Mouse (Mus musculus) liver, embryonic 11.5 days (tissue): ENCODE measurements around the gene Hc. TPM values are rescaled to one million over a fixed set of nuclear protein-coding genes. Genes with fewer than 3 reads are reported as not detected.

Experiments
- ATAC-seq: fragments of 200-750 bp; cut with Nextera tagmentation; replicated peaks from 2 replicates; pipeline ENCODE4 v1.8.0; 2017; ENCODE audit warnings: moderate number of reproducible peaks, mild to moderate bottlenecking, moderate TSS enrichment, moderate library complexity; ENCODE audit not compliant: low FRiP score
- DNase-seq: peaks from one replicate; pipeline ENCODE4 v3.0.0-alpha.2; 2017; ENCODE audit warnings: low spot score
- H3K27ac ChIP-seq: fragments of 300-500 bp; sonication (generic); 2 replicates; pipeline ENCODE4 v1.5.1; 2014; ENCODE audit warnings: mild to moderate bottlenecking, low read depth, low read length, control low read depth
- H3K27me3 ChIP-seq: fragments of 300-500 bp; sonication (generic); replicated peaks from 2 replicates; pipeline ENCODE4 v1.6.1; 2014; ENCODE audit warnings: low read length, mixed read lengths; ENCODE audit not compliant: control insufficient read depth, insufficient read depth
- H3K36me3 ChIP-seq: fragments of 300-500 bp; sonication (generic); 2 replicates; pipeline ENCODE4 v1.6.1; 2014; ENCODE audit warnings: mild to moderate bottlenecking, low read length, moderate library complexity, mixed read lengths; ENCODE audit not compliant: control insufficient read depth, insufficient read depth
- H3K4me1 ChIP-seq: fragments of 300-500 bp; sonication (generic); replicated peaks from 2 replicates; pipeline ENCODE4 v1.6.1; 2014; ENCODE audit warnings: low read length, mixed read lengths; ENCODE audit not compliant: control insufficient read depth, insufficient read depth
- H3K4me2 ChIP-seq: fragments of 300-500 bp; sonication (generic); 2 replicates; pipeline ENCODE4 v1.6.1; 2014; ENCODE audit warnings: mild to moderate bottlenecking, control low read depth, moderate library complexity
- H3K4me3 ChIP-seq: fragments of 300-500 bp; sonication (generic); 2 replicates; pipeline ENCODE4 v1.5.1; 2014; ENCODE audit warnings: low read depth, low read length, control low read depth
- H3K9ac ChIP-seq: fragments of 300-500 bp; sonication (generic); 2 replicates; pipeline ENCODE4 v1.6.1; 2014; ENCODE audit warnings: low read depth, low read length, control low read depth
- H3K9me3 ChIP-seq: fragments of 300-500 bp; sonication (generic); 2 replicates; pipeline ENCODE4 v1.6.1; 2016; ENCODE audit warnings: low read length, inconsistent platforms, mixed read lengths; ENCODE audit not compliant: control insufficient read depth
- WGBS: fragments of 180-500 bp; shearing (Covaris S2); extraction: QIAGEN DNeasy Blood & Tissue Kit; methylation state at CpG from one replicate; pipeline ENCODE4 v1.1.7; 2014; 5-methylcytosine and 5-hydroxymethylcytosine counted together
- polyA plus RNA-seq: library from polyadenylated mRNA; unstranded; fragments of >200 nt; fragmentation: Nextera tagmentation; extraction: Ambion mirVana; gene quantifications from 2 replicates; pipeline ENCODE4 v1.2.1, GENCODE M21; 2014

Gene Hc
- polyA plus RNA-seq, 1 experiment from 2014 or later = 10.0 TPM

- H3K4me2 ChIP-seq = no peak overlapping the region
- no peaks in the 10 kb centered on the region for H3K9me3 ChIP-seq
- 27% methylated on average over 2 of the region's 2 CpGs for WGBS
- no peak overlapping the region for H3K9ac ChIP-seq
- no peaks in the 10 kb centered on the region for H3K27me3 ChIP-seq
- no peak overlapping the region for H3K4me3 ChIP-seq
- DNase-seq (no peak), ATAC-seq (no peak)
- no peak overlapping the region for H3K27ac ChIP-seq
- H3K36me3 ChIP-seq = no peaks in the 10 kb centered on the region
- no peaks in the 10 kb centered on the region for H3K4me1 ChIP-seq
Measured at GRCm38 (mm10) chr2:34948622-34949021, 112.6 kb downstream of the Hc start.

GRCm38 (mm10) chr2:34946046-34946445, 115.2 kb downstream of the Hc start:
- Histone ChIP-seq H3K27ac (no peak overlapping the region), H3K4me1 (no peaks in the 10 kb centered on the region), H3K9ac (no peak overlapping the region), H3K4me3 (no peak overlapping the region), H3K9me3 (no peaks in the 10 kb centered on the region), H3K27me3 (no peaks in the 10 kb centered on the region), H3K36me3 (no peaks in the 10 kb centered on the region), H3K4me2 (no peak overlapping the region)
- 57% methylated on average over 4 of the region's 4 CpGs for WGBS
- DNase-seq = no peak
- ATAC-seq = no peak

- Histone ChIP-seq H3K9ac (no peak overlapping the region), H3K27ac (no peak overlapping the region), H3K9me3 (no peaks in the 10 kb centered on the region), H3K36me3 (no peaks in the 10 kb centered on the region), H3K27me3 (no peaks in the 10 kb centered on the region), H3K4me1 (no peaks in the 10 kb centered on the region), H3K4me2 (no peak overlapping the region), H3K4me3 (no peak overlapping the region)
- DNase-seq = no peak
- no peak for ATAC-seq
- 73% methylated on average over 4 of the region's 4 CpGs for WGBS
Measured at GRCm38 (mm10) chr2:34945580-34945979, 115.7 kb downstream of the Hc start.

- H3K27me3 ChIP-seq = no peaks in the 10 kb centered on the region
- 0 out of 2 replicates have a peak overlapping the region, but pooled peaks have one; percentile 20 for H3K9ac ChIP-seq
- 9% methylated on average over 8 of the region's 8 CpGs for WGBS
- no peaks in the 10 kb centered on the region for H3K36me3 ChIP-seq
- peak overlapping the region; percentile 43 for H3K4me2 ChIP-seq
- peak; percentile 40 for DNase-seq
- no peaks in the 10 kb centered on the region for H3K9me3 ChIP-seq
- no peak overlapping the region for H3K27ac ChIP-seq
- H3K4me1 ChIP-seq = no peaks in the 10 kb centered on the region
- no peak overlapping the region for H3K4me3 ChIP-seq
- ATAC-seq = no peak
Measured at GRCm38 (mm10) chr2:34944761-34945160, 116.5 kb downstream of the Hc start.

GRCm38 (mm10) chr2:34943556-34944120, 117.6 kb downstream of the Hc start:
- H3K27me3 ChIP-seq = no peaks in the 10 kb centered on the region
- 73% methylated on average over 13 of the region's 13 CpGs for WGBS
- no peak overlapping the region for H3K4me2 ChIP-seq
- no peaks in the 10 kb centered on the region for H3K36me3 ChIP-seq
- H3K4me1 ChIP-seq = no peaks in the 10 kb centered on the region
- ATAC-seq (no peak), DNase-seq (no peak)
- H3K27ac ChIP-seq = no peak overlapping the region
- H3K9ac ChIP-seq = no peak overlapping the region
- H3K9me3 ChIP-seq = no peaks in the 10 kb centered on the region
- H3K4me3 ChIP-seq = no peak overlapping the region

GRCm38 (mm10) chr2:34941061-34941675, 120.1 kb downstream of the Hc start:
- ATAC-seq (no peak), DNase-seq (no peak)
- Histone ChIP-seq H3K9me3 (no peaks in the 10 kb centered on the region), H3K9ac (no peak overlapping the region), H3K4me1 (no peaks in the 10 kb centered on the region), H3K4me3 (no peak overlapping the region), H3K4me2 (no peak overlapping the region), H3K27ac (no peak overlapping the region), H3K36me3 (no peaks in the 10 kb centered on the region), H3K27me3 (peaks cover 5% of the 10 kb centered on the region; the same call in 1 of the 2 replicates)
- WGBS = 67% methylated on average over 11 of the region's 11 CpGs

GRCm38 (mm10) chr2:34940246-34940645, 121.0 kb downstream of the Hc start:
- DNase-seq (no peak), ATAC-seq (no peak)
- H3K36me3 ChIP-seq = no peaks in the 10 kb centered on the region
- no peaks in the 10 kb centered on the region for H3K4me1 ChIP-seq
- no peak overlapping the region for H3K27ac ChIP-seq
- peaks cover 5% of the 10 kb centered on the region; the same call in 1 of the 2 replicates for H3K27me3 ChIP-seq
- no peak overlapping the region for H3K4me3 ChIP-seq
- WGBS = 84% methylated on average over 5 of the region's 5 CpGs
- no peak overlapping the region for H3K9ac ChIP-seq
- H3K9me3 ChIP-seq = no peaks in the 10 kb centered on the region
- no peak overlapping the region for H3K4me2 ChIP-seq

- Histone ChIP-seq H3K4me2 (no peak overlapping the region), H3K4me1 (no peaks in the 10 kb centered on the region), H3K4me3 (no peak overlapping the region), H3K27me3 (peaks cover 5% of the 10 kb centered on the region; the same call in 1 of the 2 replicates), H3K9me3 (no peaks in the 10 kb centered on the region), H3K9ac (no peak overlapping the region), H3K27ac (no peak overlapping the region), H3K36me3 (no peaks in the 10 kb centered on the region)
- ATAC-seq = no peak
- no peak for DNase-seq
- WGBS = 43% methylated on average over 8 of the region's 8 CpGs
Measured at GRCm38 (mm10) chr2:34938269-34939208, 122.7 kb downstream of the Hc start.
